Mouse (Mus musculus) midbrain, embryonic 14.5 days (tissue): ENCODE measurements around the gene Popdc3. TPM values are rescaled to one million over a fixed set of nuclear protein-coding genes. Genes with fewer than 3 reads are reported as not detected.
A peak's percentile ranks its signal among the peaks of the same experiment; 100 is the strongest.
"Not testable (repeated sequence)": the region's sequence is repeated elsewhere in the genome, so short reads cannot be mapped to it uniquely, and the experiment has no call there.

ENCODE experiments used
- ATAC-seq: fragments of 200-750 bp; cut with Nextera tagmentation; 2 replicates; pipeline ENCODE4 v1.8.0; 2017; ENCODE audit warnings: moderate number of reproducible peaks, moderate library complexity; ENCODE audit not compliant: low FRiP score, low TSS enrichment
- DNase-seq: peaks from one replicate; pipeline ENCODE4 v3.0.0-alpha.2; 2015
- H3K27ac ChIP-seq: fragments of 300-500 bp; sonication (generic); replicated peaks from 2 replicates; pipeline ENCODE4 v1.5.1; 2014; ENCODE audit warnings: mild to moderate bottlenecking, low read depth, low read length, moderate library complexity
- H3K27me3 ChIP-seq: fragments of 300-500 bp; sonication (generic); 2 replicates; pipeline ENCODE4 v1.6.1; 2014; ENCODE audit warnings: low read length, control low read depth, mixed read lengths; ENCODE audit not compliant: control insufficient read depth, insufficient read depth
- H3K36me3 ChIP-seq: fragments of 300-500 bp; sonication (generic); 2 replicates; pipeline ENCODE4 v1.6.1; 2014; ENCODE audit warnings: low read length, control low read depth; ENCODE audit not compliant: control insufficient read depth, insufficient read depth
- H3K4me1 ChIP-seq: fragments of 300-500 bp; sonication (generic); 2 replicates; pipeline ENCODE4 v1.6.1; 2014; ENCODE audit warnings: mild to moderate bottlenecking, antibody characterized with exemption, low read length, control low read depth; ENCODE audit not compliant: control insufficient read depth, insufficient read depth
- H3K4me2 ChIP-seq: fragments of 300-500 bp; sonication (generic); 2 replicates; pipeline ENCODE4 v1.6.1; 2014; ENCODE audit warnings: mild to moderate bottlenecking, low read length, moderate library complexity
- H3K4me3 ChIP-seq: fragments of 300-500 bp; sonication (generic); replicated peaks from 2 replicates; pipeline ENCODE4 v1.5.1; 2014; ENCODE audit warnings: low read depth, low read length
- H3K9ac ChIP-seq: fragments of 300-500 bp; sonication (generic); replicated peaks from 2 replicates; pipeline ENCODE4 v1.6.1; 2014; ENCODE audit warnings: mild to moderate bottlenecking, low read length, moderate library complexity
- H3K9me3 ChIP-seq: fragments of 300-500 bp; sonication (generic); 2 replicates; pipeline ENCODE4 v1.6.1; 2016; ENCODE audit warnings: low read length, control low read depth, mixed read lengths; ENCODE audit not compliant: control insufficient read depth
- WGBS: fragments of 180-500 bp; shearing (Covaris S2); extraction: QIAGEN DNeasy Blood & Tissue Kit; methylation state at CpG from one replicate; pipeline ENCODE4 v1.1.7; 2014; 5-methylcytosine and 5-hydroxymethylcytosine counted together
- polyA plus RNA-seq: library from polyadenylated mRNA; unstranded; fragments of >200 nt; fragmentation: Nextera tagmentation; extraction: Ambion mirVana; gene quantifications from 2 replicates; pipeline ENCODE4 v1.2.1, GENCODE M21; 2014

Gene Popdc3
- polyA plus RNA-seq, 1 experiment from 2014 or later = 0.79 TPM

DNA sequence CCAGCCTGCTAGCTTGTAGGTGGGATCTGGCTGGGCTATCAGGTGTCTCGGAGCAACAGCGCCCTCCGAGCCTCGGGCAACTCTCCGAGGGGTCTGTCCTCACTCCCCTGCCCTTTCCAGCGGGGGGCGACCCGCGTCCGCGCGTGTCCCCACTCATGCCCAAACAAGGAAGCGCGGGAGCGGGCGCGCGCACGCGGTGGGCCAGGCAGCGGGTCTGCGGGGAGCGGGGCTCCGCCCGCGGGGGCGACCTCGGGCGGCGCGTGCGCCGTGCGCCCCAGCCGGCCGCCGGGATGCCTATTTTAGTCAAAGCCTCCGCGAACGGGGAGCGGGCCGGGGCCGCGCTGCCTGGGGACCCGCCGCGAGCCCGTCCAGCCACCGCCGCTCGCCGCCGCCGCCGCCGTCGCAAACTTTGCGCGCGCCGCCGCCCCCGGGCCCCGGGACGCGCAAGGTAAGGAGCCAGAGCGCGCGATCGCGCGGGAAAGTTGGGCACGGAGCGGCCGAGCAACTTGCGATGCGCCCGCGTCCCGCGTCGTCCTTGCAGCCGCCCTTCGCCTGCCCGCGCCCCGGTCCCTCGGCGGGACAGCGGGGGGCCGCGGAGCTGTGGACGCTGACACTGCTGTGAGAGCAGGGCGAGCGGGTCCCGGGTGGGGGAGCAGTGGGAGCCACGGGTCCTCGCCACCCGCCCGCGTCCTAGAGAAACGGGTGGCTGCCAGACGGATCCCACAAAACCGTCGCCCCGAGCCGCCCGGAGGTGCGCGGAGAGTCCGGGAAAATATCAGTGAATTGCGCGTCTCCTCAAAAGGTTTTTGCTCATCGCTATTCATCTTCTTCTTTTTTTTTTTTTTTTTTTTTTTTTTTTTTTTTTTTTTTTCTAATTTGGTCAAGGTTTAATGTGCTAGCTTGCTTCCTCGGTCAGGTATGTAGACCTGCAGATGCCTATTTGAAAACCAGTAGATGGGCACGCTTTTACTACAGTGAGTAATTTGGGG, 157.8 kb downstream of the Popdc3 start, which contains the start of gene Bves:
Gene Bves, plus strand, starts transcription at position 339 of the 989 bp plus-strand sequence.
- no peaks in the 10 kb centered on the region for H3K36me3 ChIP-seq
- no peaks in the 10 kb centered on the region for H3K9me3 ChIP-seq
- peak; percentile 77 for DNase-seq
- no peak within 1 kb of the TSS for H3K27ac ChIP-seq
- H3K4me3 ChIP-seq = peak within 1 kb of the TSS; percentile 61
- peaks cover 25% of the 10 kb centered on the region; the same call in 1 of the 2 replicates for H3K27me3 ChIP-seq
- peak within 1 kb of the TSS; percentile 47 for H3K9ac ChIP-seq
- H3K4me1 ChIP-seq = no peaks in the 10 kb centered on the region
- peak within 1 kb of the TSS; percentile 89 for H3K4me2 ChIP-seq
- peak; percentile 77 for ATAC-seq
- 1% methylated on average over 116 of the region's 116 CpGs for WGBS

DNA sequence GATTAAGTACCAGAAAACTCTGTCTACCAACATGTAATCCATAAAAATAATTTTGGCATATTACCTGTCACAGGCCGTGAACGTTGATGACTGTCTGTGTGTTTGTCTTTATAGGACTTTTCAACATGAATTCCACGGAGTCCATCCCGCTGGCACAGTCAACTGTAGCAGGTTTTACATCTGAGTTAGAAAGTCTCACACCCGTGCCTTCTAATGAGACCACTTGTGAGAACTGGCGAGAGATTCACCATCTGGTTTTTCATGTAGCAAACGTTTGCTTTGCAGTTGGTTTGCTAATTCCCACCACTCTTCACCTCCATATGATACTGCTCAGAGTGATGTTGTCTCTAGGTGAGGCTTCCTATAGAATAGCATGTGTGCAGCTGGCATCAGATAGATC, 161.2 kb downstream of the Popdc3 start:
- Histone ChIP-seq H3K4me3 (no peak overlapping the region), H3K27ac (no peak overlapping the region), H3K27me3 (peaks cover 25% of the 10 kb centered on the region; the same call in 1 of the 2 replicates), H3K4me1 (no peaks in the 10 kb centered on the region), H3K9ac (no peak overlapping the region), H3K9me3 (no peaks in the 10 kb centered on the region), H3K4me2 (no peak overlapping the region), H3K36me3 (no peaks in the 10 kb centered on the region)
- ATAC-seq (no peak), DNase-seq (no peak)
- WGBS = 82% methylated on average over 7 of the region's 7 CpGs

DNA sequence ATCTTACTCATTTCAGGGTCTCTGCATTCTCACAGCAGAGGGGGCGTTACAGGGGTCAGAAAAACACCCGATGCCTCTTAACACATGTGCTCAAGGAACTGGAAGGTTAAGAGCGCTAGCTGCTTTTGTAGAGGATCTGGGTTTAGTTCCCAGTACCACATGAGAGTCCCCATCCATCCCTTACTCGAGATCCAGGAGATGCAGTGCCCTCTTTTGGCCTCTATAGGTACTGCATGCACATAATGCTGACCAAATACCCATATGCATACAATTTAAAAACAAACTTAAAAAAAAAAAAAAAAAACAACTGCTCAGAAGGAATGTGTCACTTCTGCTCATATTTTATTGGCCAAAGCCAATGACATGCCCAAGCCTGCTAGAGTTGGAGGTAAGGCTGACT, 166.5 kb downstream of the Popdc3 start:
- ATAC-seq (no peak), DNase-seq (no peak)
- Histone ChIP-seq H3K27ac (no peak overlapping the region), H3K9ac (no peak overlapping the region), H3K27me3 (no peaks in the 10 kb centered on the region), H3K4me2 (no peak overlapping the region), H3K4me3 (no peak overlapping the region), H3K9me3 (no peaks in the 10 kb centered on the region), H3K36me3 (no peaks in the 10 kb centered on the region), H3K4me1 (no peaks in the 10 kb centered on the region)
- 88% methylated on average over 4 of the region's 4 CpGs for WGBS

DNA sequence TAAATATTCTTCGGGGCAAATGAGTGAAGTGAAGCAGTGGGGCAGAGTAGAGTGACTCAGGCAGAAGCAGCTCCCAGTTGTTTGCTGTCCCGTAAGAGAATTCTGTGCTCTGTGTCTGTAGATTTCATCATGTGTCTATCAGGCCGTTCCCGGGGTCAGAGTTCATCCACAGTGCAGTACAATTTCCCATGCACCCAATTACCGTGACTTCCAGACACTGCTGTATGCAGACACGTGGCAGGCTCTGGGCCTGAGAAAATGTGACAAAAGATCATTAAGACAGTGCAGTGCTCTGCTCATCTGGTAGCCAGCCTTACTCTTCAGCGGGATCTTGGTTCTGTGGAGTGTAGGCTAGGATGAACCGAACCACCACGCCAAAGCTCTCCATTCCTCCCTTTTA, 167.3 kb downstream of the Popdc3 start:
- no peak overlapping the region for H3K27ac ChIP-seq
- WGBS = 84% methylated on average over 9 of the region's 9 CpGs
- H3K9me3 ChIP-seq = no peaks in the 10 kb centered on the region
- no peak for ATAC-seq
- DNase-seq = no peak
- no peak overlapping the region for H3K4me3 ChIP-seq
- H3K4me1 ChIP-seq = no peaks in the 10 kb centered on the region
- no peaks in the 10 kb centered on the region for H3K36me3 ChIP-seq
- no peak overlapping the region for H3K4me2 ChIP-seq
- H3K9ac ChIP-seq = no peak overlapping the region
- no peaks in the 10 kb centered on the region for H3K27me3 ChIP-seq

DNA sequence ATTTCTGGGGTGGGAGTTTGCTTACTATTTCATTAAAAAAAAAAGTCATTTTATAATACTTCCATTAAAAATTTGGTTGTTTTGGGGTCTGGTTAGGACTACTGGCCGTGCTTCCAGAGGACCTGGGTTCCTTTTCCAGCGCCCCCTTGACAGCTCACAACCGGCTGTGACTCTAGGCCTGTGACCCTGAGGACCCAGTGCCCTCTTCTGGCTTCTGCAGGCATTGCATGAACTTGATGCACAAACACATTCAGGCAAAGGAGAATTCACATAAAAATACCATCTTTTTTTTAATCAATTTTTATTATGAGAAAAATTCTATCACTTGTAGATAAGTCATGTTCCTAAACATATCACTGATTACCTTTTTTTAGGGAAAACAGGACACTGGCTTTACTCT, 170.2 kb downstream of the Popdc3 start:
- not testable (repeated sequence) for H3K4me3 ChIP-seq, H3K4me2 ChIP-seq, H3K27me3 ChIP-seq, H3K27ac ChIP-seq, H3K9me3 ChIP-seq, H3K36me3 ChIP-seq, ATAC-seq, DNase-seq, H3K9ac ChIP-seq, H3K4me1 ChIP-seq
- WGBS = 83% methylated on average over 3 of the region's 3 CpGs

DNA sequence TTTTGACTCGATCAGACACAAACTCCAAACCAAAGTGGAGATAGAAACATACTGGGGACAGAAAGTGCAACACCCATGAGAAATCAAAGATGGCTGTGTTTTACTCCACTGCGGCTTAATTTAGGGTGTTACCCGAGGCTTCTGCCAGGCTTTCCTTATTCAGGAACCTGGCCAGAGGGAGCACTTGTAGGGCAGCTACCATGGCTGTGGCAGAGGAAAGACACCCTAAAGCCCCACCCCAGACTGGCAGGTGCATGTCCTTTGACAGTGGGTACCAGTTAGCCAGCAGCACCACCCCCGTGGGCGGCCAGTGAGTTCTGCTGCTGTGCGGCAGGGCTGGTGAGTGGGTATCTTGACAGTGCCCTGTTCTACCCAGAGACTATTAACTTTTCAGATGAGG, 178.2 kb downstream of the Popdc3 start:
- Histone ChIP-seq H3K27me3 (no peaks in the 10 kb centered on the region), H3K9me3 (no peaks in the 10 kb centered on the region), H3K9ac (no peak overlapping the region), H3K4me3 (no peak overlapping the region), H3K27ac (no peak overlapping the region), H3K4me1 (no peaks in the 10 kb centered on the region), H3K4me2 (no peak overlapping the region), H3K36me3 (no peaks in the 10 kb centered on the region)
- no peak for DNase-seq
- WGBS = 96% methylated on average over 6 of the region's 6 CpGs
- no peak for ATAC-seq

DNA sequence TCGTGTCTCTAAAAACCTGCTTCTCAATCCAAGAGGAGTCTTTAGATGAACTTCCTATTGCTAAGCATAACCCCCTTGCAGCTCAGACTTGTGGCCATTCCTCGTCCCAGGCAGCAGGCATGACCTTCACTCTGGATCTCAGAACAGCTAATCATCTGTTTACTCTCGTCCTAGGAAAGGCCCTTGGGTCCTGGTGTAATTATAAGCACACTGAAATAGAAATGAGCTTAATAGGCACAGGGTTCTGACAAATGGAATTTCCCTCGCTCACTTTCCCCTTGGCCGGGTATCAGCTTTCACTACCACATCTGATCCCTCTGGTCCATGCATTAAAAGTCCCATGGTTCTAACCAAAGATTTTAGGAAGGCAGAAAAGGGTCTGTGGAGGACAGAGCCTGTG, 185.5 kb downstream of the Popdc3 start:
- ATAC-seq (no peak), DNase-seq (no peak)
- Histone ChIP-seq H3K9me3 (no peaks in the 10 kb centered on the region), H3K9ac (no peak overlapping the region), H3K4me3 (no peak overlapping the region), H3K36me3 (no peaks in the 10 kb centered on the region), H3K27ac (no peak overlapping the region), H3K4me1 (no peaks in the 10 kb centered on the region), H3K27me3 (no peaks in the 10 kb centered on the region), H3K4me2 (no peak overlapping the region)
- 53% methylated on average over 5 of the region's 5 CpGs for WGBS

DNA sequence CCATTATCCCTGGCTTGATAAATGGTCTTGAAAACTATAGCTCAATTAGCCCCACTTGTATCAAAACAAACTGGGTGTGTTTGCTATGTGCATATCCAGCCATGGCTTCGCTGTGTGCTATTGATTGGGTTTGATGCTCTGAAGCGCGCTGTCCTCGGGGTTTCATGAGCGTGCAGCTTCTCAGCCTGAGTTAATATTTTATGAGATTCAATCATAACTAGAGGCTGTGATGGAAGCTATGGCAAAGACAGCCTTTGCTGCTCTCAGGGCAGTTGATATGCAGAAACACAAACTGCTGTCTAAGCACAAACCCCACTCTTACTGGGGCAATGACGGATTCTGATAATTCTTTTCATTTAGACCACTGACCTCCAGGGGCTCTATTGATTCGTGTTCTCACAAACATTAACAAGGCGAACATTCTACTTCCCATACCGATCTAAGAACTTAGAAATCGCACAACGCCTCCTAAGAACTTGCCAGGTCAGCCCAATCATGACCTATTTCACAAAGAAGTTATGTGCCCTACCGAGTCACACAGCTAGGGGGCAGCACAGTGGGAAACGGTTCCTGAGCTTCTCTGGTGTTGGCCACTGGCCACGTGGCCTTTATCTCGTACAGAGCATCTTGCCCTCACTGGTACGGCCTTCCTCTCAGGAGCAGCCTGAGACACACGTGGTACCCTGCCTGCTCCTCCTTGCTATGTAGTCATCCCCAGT, 189.2 kb downstream of the Popdc3 start:
- 74% methylated on average over 17 of the region's 17 CpGs for WGBS
- DNase-seq (peak; percentile 43), ATAC-seq (no peak)
- no peaks in the 10 kb centered on the region for H3K36me3 ChIP-seq
- H3K27me3 ChIP-seq = no peaks in the 10 kb centered on the region
- H3K27ac ChIP-seq = 0 out of 2 replicates have a peak overlapping the region, but pooled peaks have one; percentile 20
- no peaks in the 10 kb centered on the region for H3K4me1 ChIP-seq
- no peak overlapping the region for H3K4me2 ChIP-seq
- H3K9me3 ChIP-seq = no peaks in the 10 kb centered on the region
- no peak overlapping the region for H3K9ac ChIP-seq
- no peak overlapping the region for H3K4me3 ChIP-seq
